Mouse (Mus musculus): ENCODE measurements at regions not wholly inside any gene's neighbourhood (a gene's known extent, or its start where the extent isn't known, plus 50 kb on each side); places are given as distances from the start of the nearest gene placed in this dataset.

DNA sequence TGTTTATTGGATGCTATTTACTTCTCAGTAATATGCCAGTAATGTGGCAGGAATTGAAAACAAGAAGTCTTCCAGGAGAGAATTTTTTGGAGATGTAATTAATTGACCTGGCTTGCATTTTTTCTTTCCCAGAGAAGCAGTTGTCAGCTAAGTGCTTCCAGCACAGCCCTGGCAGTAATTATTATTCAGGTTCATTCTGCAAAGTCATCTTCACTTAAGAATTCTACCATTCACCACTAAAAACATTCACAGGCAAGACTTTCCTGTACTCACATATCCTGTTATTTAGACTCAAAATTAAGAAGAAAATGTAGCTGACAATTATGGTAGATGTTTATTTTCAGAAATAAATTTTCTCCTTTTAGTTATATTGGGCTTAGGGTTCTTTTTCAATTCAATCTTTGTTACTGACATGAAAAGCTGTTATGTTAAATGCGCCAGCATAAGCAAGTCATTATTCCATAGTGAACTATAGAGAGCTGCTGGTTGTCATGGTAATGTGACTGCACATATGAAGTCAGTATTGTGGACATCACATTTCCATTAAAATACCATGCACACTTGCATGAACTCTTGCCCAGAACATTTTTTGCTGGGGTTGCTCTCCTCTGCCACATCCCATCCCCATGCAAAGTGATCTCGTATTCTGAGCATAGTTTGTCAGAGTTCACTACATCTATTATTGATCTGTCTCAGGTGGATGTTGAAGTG, 59.3 kb upstream of the Nox4 start:
- H3K4me1 ChIP-seq (replicated peaks) = no peaks in the 10 kb centered on the region
- no peaks in the 10 kb centered on the region for H3K27me3 ChIP-seq
- no peaks in the 10 kb centered on the region for H3K9me3 ChIP-seq
- H3K27ac ChIP-seq = no peak overlapping the region
- H3K36me3 ChIP-seq = no peaks in the 10 kb centered on the region
- 79% methylated on average over 2 of the region's 2 CpGs for WGBS
- H3K4me3 ChIP-seq (replicated peaks) = no peak overlapping the region
- H3K4me2 ChIP-seq = no peak overlapping the region
- H3K9ac ChIP-seq (replicated peaks) = no peak overlapping the region
- ATAC-seq (ENCODE audit: insufficient number of reproducible peaks, insufficient read depth, low FRiP score, low TSS enrichment, low read depth) = no peak

DNA sequence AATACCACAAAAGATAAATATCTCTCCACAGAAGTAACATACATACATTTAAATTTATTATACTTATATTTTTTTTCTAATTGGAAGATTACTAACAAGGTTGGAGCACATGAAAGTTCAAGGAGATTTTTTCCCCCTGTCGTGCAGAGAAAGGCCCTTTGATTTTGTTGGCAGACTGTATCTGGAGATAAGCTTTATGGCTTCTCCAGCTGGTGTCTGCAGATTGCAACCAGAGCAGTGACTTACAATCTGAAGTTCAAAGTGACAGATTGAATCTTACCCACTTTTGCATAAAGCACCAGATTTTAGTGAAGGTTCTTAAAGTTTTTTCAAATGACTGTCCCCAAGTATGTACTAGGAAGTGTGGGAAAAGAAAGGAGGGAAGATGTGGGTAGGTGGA, 50.2 kb upstream of the Nox4 start:
- H3K9me3 ChIP-seq = no peaks in the 10 kb centered on the region
- no peaks in the 10 kb centered on the region for H3K36me3 ChIP-seq
- H3K9ac ChIP-seq (replicated peaks) = no peak overlapping the region
- ATAC-seq (ENCODE audit: insufficient number of reproducible peaks, insufficient read depth, low FRiP score, low TSS enrichment, low read depth) = no peak
- no peaks in the 10 kb centered on the region for H3K4me1 ChIP-seq (replicated peaks)
- H3K27me3 ChIP-seq = no peaks in the 10 kb centered on the region
- no peak overlapping the region for H3K4me3 ChIP-seq (replicated peaks)
- 45% methylated on average over 1 of the region's 1 CpGs for WGBS
- no peak overlapping the region for H3K27ac ChIP-seq
- H3K4me2 ChIP-seq = no peak overlapping the region

Measured in limb, embryonic 12.5 days (tissue).